Mouse (Mus musculus): ENCODE results near the gene Fsip1. TPM values are rescaled to one million over a fixed set of nuclear protein-coding genes. Genes with fewer than 3 reads are reported as not detected.
A peak's percentile ranks its signal among the peaks of the same experiment; 100 is the strongest.
"Not testable (repeated sequence)": the region's sequence is repeated elsewhere in the genome, so short reads cannot be mapped to it uniquely, and the experiment has no call there.

Fsip1 gene
- polyA plus RNA-seq, 1 experiment from 2014 or later = 0.42 TPM

DNA sequence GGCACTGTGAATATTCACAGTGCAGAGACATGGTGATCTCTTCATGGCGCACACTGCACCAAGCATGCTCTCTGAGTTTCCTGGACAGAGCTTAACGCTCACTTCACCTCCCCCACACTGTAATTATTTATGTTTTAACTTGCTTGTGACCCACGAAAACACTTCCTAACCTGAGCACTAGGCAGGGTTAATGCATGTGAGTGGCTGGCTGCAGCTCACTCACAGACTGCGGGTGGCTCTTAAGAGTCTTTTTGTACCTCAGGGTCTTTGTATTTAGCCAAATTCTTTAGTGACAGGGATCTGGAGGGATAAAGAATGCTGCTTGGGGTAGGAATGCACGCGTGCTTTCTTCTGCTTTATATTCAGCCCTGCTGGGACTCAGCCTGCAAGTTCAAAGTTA is 96.2 kb downstream of the Fsip1 start:
- H3K27me3 ChIP-seq (ENCODE audit: control insufficient read depth, insufficient read depth, low read length) = no peaks in the 10 kb centered on the region
- peaks cover 5 to 18% of the 10 kb centered on the region in 2 experiments; a peak in 3 of 4 replicates for H3K4me1 ChIP-seq (ENCODE audit: control insufficient read depth in 2 of 2, insufficient read depth in 2 of 2, low read length in 2 of 2)
- H3K9me3 ChIP-seq (ENCODE audit: control insufficient read depth, low read length) = no peaks in the 10 kb centered on the region
- no peaks in the 10 kb centered on the region for H3K36me3 ChIP-seq (ENCODE audit: control insufficient read depth, insufficient read depth, low read length)
- no peak overlapping the region for H3K27ac ChIP-seq (replicated peaks in 1 of 2; ENCODE audit: control insufficient read depth in 1 of 2, insufficient read depth in 1 of 2, low read depth in 2 of 2, low read length in 2 of 2)
- no peak overlapping the region for H3K9ac ChIP-seq (ENCODE audit: low read length)
- no peak overlapping the region for H3K4me2 ChIP-seq (ENCODE audit: low read length)
- no peak for ATAC-seq (ENCODE audit: insufficient number of reproducible peaks, insufficient read depth, low FRiP score, low read depth)
- H3K4me3 ChIP-seq (ENCODE audit: control insufficient read depth in 1 of 2, insufficient read depth in 1 of 2, low read depth in 1 of 2, low read length in 2 of 2) = no peak overlapping the region
- 28% methylated on average over 6 of the region's 6 CpGs for WGBS

DNA sequence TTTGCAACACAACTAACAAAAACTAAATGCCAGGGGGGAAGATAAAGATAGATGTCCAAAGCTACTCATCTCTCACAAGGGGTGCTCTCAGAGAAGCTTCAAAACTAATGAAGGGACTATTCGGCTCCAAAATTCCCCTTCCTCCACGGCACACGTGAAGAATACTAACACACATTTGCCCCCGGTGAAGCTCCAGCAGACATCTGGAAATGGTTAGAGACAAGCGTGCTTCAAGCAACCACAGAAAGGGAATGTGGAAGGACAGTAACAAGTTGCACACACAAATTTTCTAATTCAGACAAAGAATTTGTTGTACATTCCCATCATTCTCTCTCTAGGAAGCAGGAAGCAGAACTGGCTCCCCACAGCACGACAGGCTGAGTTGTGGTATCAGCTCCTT is 97.6 kb downstream of the Fsip1 start:
- WGBS = 52% methylated on average over 6 of the region's 6 CpGs
- Histone ChIP-seq H3K4me1 (ENCODE audit: control insufficient read depth in 2 of 2, insufficient read depth in 2 of 2, low read length in 2 of 2) (peaks cover 5 to 18% of the 10 kb centered on the region in 2 experiments; a peak in 3 of 4 replicates), H3K9me3 (ENCODE audit: control insufficient read depth, low read length) (no peaks in the 10 kb centered on the region), H3K4me3 (ENCODE audit: control insufficient read depth in 1 of 2, insufficient read depth in 1 of 2, low read depth in 1 of 2, low read length in 2 of 2) (no peak overlapping the region), H3K36me3 (ENCODE audit: control insufficient read depth, insufficient read depth, low read length) (no peaks in the 10 kb centered on the region), H3K27ac (replicated peaks in 1 of 2; ENCODE audit: control insufficient read depth in 1 of 2, insufficient read depth in 1 of 2, low read depth in 2 of 2, low read length in 2 of 2) (no peak overlapping the region), H3K4me2 (ENCODE audit: low read length) (no peak overlapping the region), H3K9ac (ENCODE audit: low read length) (no peak overlapping the region), H3K27me3 (ENCODE audit: control insufficient read depth, insufficient read depth, low read length) (no peaks in the 10 kb centered on the region)
- ATAC-seq (ENCODE audit: insufficient number of reproducible peaks, insufficient read depth, low FRiP score, low read depth) = no peak

DNA sequence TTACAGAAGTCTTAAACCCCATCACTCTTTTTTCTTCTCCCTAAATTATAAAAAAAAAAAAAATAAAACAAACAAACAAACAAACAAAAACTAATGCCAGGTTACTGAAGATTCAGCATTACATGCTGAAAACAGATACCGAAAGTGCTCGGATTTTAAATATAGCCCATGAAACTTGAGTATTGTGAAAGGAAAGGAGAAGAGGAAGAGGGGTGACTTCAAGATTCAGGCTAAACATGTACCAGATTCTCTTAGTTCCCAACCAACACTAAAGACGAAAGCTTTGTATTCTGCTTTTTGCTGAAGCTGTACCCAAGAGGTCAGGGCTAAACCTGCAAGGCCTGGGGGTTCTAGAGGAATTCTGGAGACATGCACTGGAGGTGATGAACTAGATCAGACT is 98.7 kb downstream of the Fsip1 start:
- no peaks in the 10 kb centered on the region for H3K27me3 ChIP-seq (ENCODE audit: control insufficient read depth, insufficient read depth, low read length)
- H3K4me3 ChIP-seq (ENCODE audit: control insufficient read depth in 1 of 2, insufficient read depth in 1 of 2, low read depth in 1 of 2, low read length in 2 of 2) = no peak overlapping the region
- H3K9ac ChIP-seq (ENCODE audit: low read length) = no peak overlapping the region
- H3K27ac ChIP-seq (replicated peaks in 1 of 2; ENCODE audit: control insufficient read depth in 1 of 2, insufficient read depth in 1 of 2, low read depth in 2 of 2, low read length in 2 of 2) = no peak overlapping the region
- no peaks in the 10 kb centered on the region for H3K9me3 ChIP-seq (ENCODE audit: control insufficient read depth, low read length)
- WGBS = 85% methylated on average over 3 of the region's 3 CpGs
- H3K4me2 ChIP-seq (ENCODE audit: low read length) = no peak overlapping the region
- ATAC-seq (ENCODE audit: insufficient number of reproducible peaks, insufficient read depth, low FRiP score, low read depth) = no peak
- peaks cover 5 to 18% of the 10 kb centered on the region in 2 experiments; a peak in 3 of 4 replicates for H3K4me1 ChIP-seq (ENCODE audit: control insufficient read depth in 2 of 2, insufficient read depth in 2 of 2, low read length in 2 of 2)
- no peaks in the 10 kb centered on the region for H3K36me3 ChIP-seq (ENCODE audit: control insufficient read depth, insufficient read depth, low read length)

DNA sequence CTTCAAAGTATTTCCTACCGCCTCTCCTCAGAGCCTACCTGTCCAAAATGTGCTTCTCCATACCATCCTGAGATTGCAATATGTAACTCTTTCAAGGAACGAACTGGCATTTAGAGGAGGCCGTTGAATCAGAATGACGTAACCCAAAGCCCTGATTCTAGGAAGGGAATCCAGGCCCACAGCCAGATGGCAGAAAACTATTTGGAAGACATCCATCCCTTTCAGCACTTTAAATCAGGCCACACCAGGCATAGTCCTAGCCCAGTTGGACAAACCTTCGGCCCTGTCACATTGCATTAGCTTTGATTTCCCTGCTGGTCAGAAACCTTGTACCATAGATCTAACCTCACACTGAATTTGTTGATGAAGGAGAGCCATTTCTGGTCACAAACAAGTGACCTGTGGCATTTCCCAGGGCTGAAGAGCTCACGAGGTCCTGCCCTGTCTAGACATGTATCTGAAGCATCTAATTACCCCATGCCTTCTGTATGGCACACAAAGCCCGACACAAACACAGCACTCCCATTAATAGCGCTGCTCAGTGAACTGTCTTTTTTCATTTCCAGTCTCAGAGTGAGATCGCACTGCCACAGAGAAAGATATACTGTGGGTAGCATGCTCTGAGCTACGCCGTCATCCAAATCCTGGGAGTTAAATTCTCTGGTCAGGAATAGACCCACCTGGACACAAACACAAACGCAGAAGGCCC is 106.8 kb downstream of the Fsip1 start:
- Histone ChIP-seq H3K27ac (replicated peaks in 1 of 2; ENCODE audit: control insufficient read depth in 1 of 2, insufficient read depth in 1 of 2, low read depth in 2 of 2, low read length in 2 of 2) (peak overlapping the region; percentile 40 to 52; a peak in 3 of 4 replicates), H3K9ac (ENCODE audit: low read length) (no peak overlapping the region), H3K4me1 (ENCODE audit: control insufficient read depth in 2 of 2, insufficient read depth in 2 of 2, low read length in 2 of 2) (peaks cover 14 to 23% of the 10 kb centered on the region in 2 experiments), H3K27me3 (ENCODE audit: control insufficient read depth, insufficient read depth, low read length) (no peaks in the 10 kb centered on the region), H3K4me2 (ENCODE audit: low read length) (peak overlapping the region; percentile 1; the same call in 1 of the 2 replicates), H3K4me3 (ENCODE audit: control insufficient read depth in 1 of 2, insufficient read depth in 1 of 2, low read depth in 1 of 2, low read length in 2 of 2) (no peak overlapping the region), H3K36me3 (ENCODE audit: control insufficient read depth, insufficient read depth, low read length) (no peaks in the 10 kb centered on the region), H3K9me3 (ENCODE audit: control insufficient read depth, low read length) (no peaks in the 10 kb centered on the region)
- peak; percentile 77 for ATAC-seq (ENCODE audit: insufficient number of reproducible peaks, insufficient read depth, low FRiP score, low read depth)
- WGBS = 37% methylated on average over 12 of the region's 12 CpGs

DNA sequence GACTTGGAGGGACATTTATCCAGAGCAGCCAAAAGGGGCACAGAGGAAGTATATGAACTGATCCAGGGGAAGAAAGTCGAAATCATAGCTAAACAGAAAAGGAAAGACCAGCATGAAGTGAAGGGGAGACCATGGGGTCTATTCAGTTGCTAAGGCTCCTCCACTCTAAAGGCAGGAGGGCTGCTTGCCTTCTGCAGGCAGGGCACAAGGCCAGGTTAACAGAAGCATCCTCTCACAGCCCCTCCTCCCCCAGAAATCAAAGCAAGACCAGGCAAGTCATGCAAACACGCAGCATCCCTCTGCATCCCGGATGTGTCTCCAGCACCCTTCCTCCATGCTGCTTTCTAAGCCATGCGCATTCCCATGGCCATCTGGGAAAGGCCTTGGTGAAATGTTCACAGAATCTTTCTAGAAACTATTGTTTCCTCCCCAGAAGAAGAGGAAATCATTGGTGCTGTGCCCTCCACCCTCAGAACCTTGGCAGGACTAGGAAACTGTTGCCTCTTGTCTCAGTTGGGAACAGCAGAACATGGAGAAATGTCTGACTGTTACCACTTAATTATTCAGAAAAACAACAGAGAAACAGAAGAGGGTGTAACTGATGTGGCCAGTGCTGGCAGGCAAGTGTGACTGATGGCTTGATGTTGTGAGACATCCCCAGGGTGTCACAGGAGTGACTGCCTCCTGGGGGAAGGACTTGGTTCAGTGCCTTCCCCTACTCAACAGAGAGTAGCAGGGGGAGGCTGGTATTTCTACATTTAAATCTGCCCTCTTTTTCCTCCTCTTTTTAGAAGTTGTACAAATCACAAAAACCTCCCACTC is 108.2 kb downstream of the Fsip1 start:
- no peaks in the 10 kb centered on the region for H3K36me3 ChIP-seq (ENCODE audit: control insufficient read depth, insufficient read depth, low read length)
- H3K27me3 ChIP-seq (ENCODE audit: control insufficient read depth, insufficient read depth, low read length) = no peaks in the 10 kb centered on the region
- no peak overlapping the region for H3K4me3 ChIP-seq (ENCODE audit: control insufficient read depth in 1 of 2, insufficient read depth in 1 of 2, low read depth in 1 of 2, low read length in 2 of 2)
- no peak overlapping the region for H3K9ac ChIP-seq (ENCODE audit: low read length)
- no peaks in the 10 kb centered on the region for H3K9me3 ChIP-seq (ENCODE audit: control insufficient read depth, low read length)
- H3K27ac ChIP-seq (replicated peaks in 1 of 2; ENCODE audit: control insufficient read depth in 1 of 2, insufficient read depth in 1 of 2, low read depth in 2 of 2, low read length in 2 of 2) = no peak overlapping the region
- H3K4me1 ChIP-seq (ENCODE audit: control insufficient read depth in 2 of 2, insufficient read depth in 2 of 2, low read length in 2 of 2) = peaks cover 14 to 23% of the 10 kb centered on the region in 2 experiments
- no peak overlapping the region for H3K4me2 ChIP-seq (ENCODE audit: low read length)
- ATAC-seq (ENCODE audit: insufficient number of reproducible peaks, insufficient read depth, low FRiP score, low read depth) = no peak
- 66% methylated on average over 4 of the region's 4 CpGs for WGBS

DNA sequence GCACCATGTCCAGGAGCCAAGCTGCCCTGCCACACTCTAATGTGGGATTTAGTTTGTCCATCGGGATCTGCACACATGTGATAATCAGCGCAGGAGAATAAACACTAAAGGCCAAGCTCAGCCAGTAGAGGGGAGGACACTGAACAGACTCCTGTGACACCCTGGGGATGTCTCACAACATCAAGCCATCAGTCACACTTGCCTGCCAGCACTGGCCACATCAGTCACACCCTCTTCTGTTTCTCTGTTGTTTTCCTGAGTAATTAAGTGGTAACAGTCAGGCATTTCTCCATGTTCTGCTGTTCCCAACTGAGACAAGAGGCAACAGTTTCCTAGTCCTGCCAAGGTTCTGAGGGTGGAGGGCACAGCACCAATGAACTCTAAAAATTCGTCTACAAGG is 109.0 kb downstream of the Fsip1 start:
- 44% methylated on average over 3 of the region's 3 CpGs for WGBS

DNA sequence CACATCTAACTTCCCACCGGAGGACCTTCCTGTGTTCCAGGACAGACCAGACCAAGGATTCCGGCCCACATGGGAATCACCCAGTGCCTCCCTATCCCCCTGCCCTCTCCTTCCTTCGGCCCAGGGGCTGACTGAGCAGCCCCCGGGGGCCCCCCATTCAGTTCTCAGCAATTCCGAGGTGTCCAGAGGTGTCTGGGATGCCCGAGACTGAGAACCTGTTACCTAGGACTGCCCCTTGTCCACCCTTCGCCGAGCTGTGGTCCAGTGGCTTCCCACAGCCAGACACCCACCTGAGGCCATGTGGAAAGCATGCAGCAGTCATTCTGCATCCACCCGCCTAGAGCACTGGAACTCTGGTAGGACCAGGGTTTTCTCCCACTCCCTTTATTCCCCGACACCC is 115.1 kb downstream of the Fsip1 start:
- WGBS = 88% methylated on average over 10 of the region's 10 CpGs
- Histone ChIP-seq H3K4me2 (ENCODE audit: low read length) (no peak overlapping the region), H3K27ac (replicated peaks in 1 of 2; ENCODE audit: control insufficient read depth in 1 of 2, insufficient read depth in 1 of 2, low read depth in 2 of 2, low read length in 2 of 2) (no peak overlapping the region), H3K4me1 (ENCODE audit: control insufficient read depth in 2 of 2, insufficient read depth in 2 of 2, low read length in 2 of 2) (0 out of 4 replicates have a peak, but pooled peaks cover 0 to 4% of the 10 kb centered on the region in 2 experiments), H3K9me3 (ENCODE audit: control insufficient read depth, low read length) (no peaks in the 10 kb centered on the region), H3K36me3 (ENCODE audit: control insufficient read depth, insufficient read depth, low read length) (no peaks in the 10 kb centered on the region), H3K9ac (ENCODE audit: low read length) (no peak overlapping the region), H3K27me3 (ENCODE audit: control insufficient read depth, insufficient read depth, low read length) (no peaks in the 10 kb centered on the region), H3K4me3 (ENCODE audit: control insufficient read depth in 1 of 2, insufficient read depth in 1 of 2, low read depth in 1 of 2, low read length in 2 of 2) (no peak overlapping the region)
- ATAC-seq (ENCODE audit: insufficient number of reproducible peaks, insufficient read depth, low FRiP score, low read depth) = no peak

More for the DNA sequence above, 109.0 kb downstream of the Fsip1 start:
- H3K27ac ChIP-seq (replicated peaks in 1 of 2; ENCODE audit: control insufficient read depth in 1 of 2, insufficient read depth in 1 of 2, low read depth in 2 of 2, low read length in 2 of 2); H3K9ac ChIP-seq (ENCODE audit: low read length); H3K9me3 ChIP-seq (ENCODE audit: control insufficient read depth, low read length); H3K4me2 ChIP-seq (ENCODE audit: low read length); H3K4me3 ChIP-seq (ENCODE audit: control insufficient read depth in 1 of 2, insufficient read depth in 1 of 2, low read depth in 1 of 2, low read length in 2 of 2); H3K36me3 ChIP-seq (ENCODE audit: control insufficient read depth, insufficient read depth, low read length); H3K27me3 ChIP-seq (ENCODE audit: control insufficient read depth, insufficient read depth, low read length): not testable (repeated sequence)
- 0 out of 2 replicates have a peak, but pooled peaks have one; percentile 15 for ATAC-seq (ENCODE audit: insufficient number of reproducible peaks, insufficient read depth, low FRiP score, low read depth)
- peaks cover 14 to 23% of the 10 kb centered on the region in 2 experiments for H3K4me1 ChIP-seq (ENCODE audit: control insufficient read depth in 2 of 2, insufficient read depth in 2 of 2, low read length in 2 of 2)

Measured in heart, embryonic 14.5 days (tissue).